Mouse (Mus musculus): Measurements from ENCODE around the gene Fbxo6.

Fbxo6 gene

GRCm38 (mm10) chr4:148159544-148160435 is 7.8 kb upstream of the Fbxo6 start:
- peak; percentile 95 for DNase-seq

GRCm38 (mm10) chr4:148158436-148159348 is 6.8 kb upstream of the Fbxo6 start:
- peak; percentile 64 for DNase-seq

GRCm38 (mm10) chr4:148154982-148155381 is 3.0 kb upstream of the Fbxo6 start:
- DNase-seq, result peak; percentile 67

- DNase-seq, result no peak
These were observed 2.1 kb upstream of the Fbxo6 start for GRCm38 (mm10) chr4:148154006-148154405.

GRCm38 (mm10) chr4:148152547-148152946 is 607 bp upstream of the Fbxo6 start:
- DNase-seq, result no peak

- DNase-seq, result no peak
These were observed 1.0 kb downstream of the Fbxo6 start for GRCm38 (mm10) chr4:148150953-148151266.

GRCm38 (mm10) chr4:148150242-148150641 is 1.7 kb downstream of the Fbxo6 start:
- peak; percentile 35 for DNase-seq

GRCm38 (mm10) chr4:148149540-148149939 is 2.4 kb downstream of the Fbxo6 start:
- peak; percentile 22 for DNase-seq

GRCm38 (mm10) chr4:148147714-148148113 is 4.2 kb downstream of the Fbxo6 start:
- DNase-seq, result no peak

- DNase-seq, result no peak
These were observed 8.2 kb downstream of the Fbxo6 start for GRCm38 (mm10) chr4:148143721-148144120.

GRCm38 (mm10) chr4:148140098-148141011 is 11.6 kb downstream of the Fbxo6 start:
- peak; percentile 94 for DNase-seq

GRCm38 (mm10) chr4:148139767-148140097 is 12.2 kb downstream of the Fbxo6 start:
- DNase-seq, result no peak

GRCm38 (mm10) chr4:148137503-148137902 is 14.4 kb downstream of the Fbxo6 start:
- no peak for DNase-seq

GRCm38 (mm10) chr4:148134988-148135387 is 17.0 kb downstream of the Fbxo6 start:
- DNase-seq, result no peak

GRCm38 (mm10) chr4:148131497-148132081 is 20.4 kb downstream of the Fbxo6 start:
- DNase-seq, result peak; percentile 83

- peak; percentile 89 for DNase-seq
These were observed 21.2 kb downstream of the Fbxo6 start, which contains the start of gene Draxin for GRCm38 (mm10) chr4:148130561-148131413. Draxin (minus strand) TSS chr4:148130698.

- no peak for DNase-seq
These were observed 21.8 kb downstream of the Fbxo6 start, which contains the start of gene Mad2l2 for GRCm38 (mm10) chr4:148130133-148130532. Mad2l2 (plus strand) TSS chr4:148130384.

GRCm38 (mm10) chr4:148128672-148129071 is 23.3 kb downstream of the Fbxo6 start:
- DNase-seq, result no peak

- DNase-seq, result no peak
These were observed 23.7 kb downstream of the Fbxo6 start for GRCm38 (mm10) chr4:148128241-148128640.

- peak; percentile 27 for DNase-seq
These were observed 29.3 kb downstream of the Fbxo6 start for GRCm38 (mm10) chr4:148122694-148123066.
